ENCODE assay signal across 22 mouse cellular contexts in genomic region chr3:97844821-97845201, GRCm38 (mm10). TPM values are rescaled to one million over a fixed set of nuclear protein-coding genes. Genes with fewer than 3 reads are reported as not detected.
DNase-seq lines count a peak whose midpoint lies in the region; ATAC-seq and TF ChIP-seq lines count a peak whose summit lies in the region.
"Had no signal": no experiment of that assay in that cellular context is flagged by ENCODE, and none has a peak within 500 bp of the region (broad histone marks: within the 10 kb centered on the region; RNA-seq: fewer than 3 reads in every experiment).

No protein-coding gene starts in this region.

- H3K9ac ChIP-seq in lung, embryonic 15.5 days = no peak overlapping the region
- H3K9ac ChIP-seq in liver, embryonic 14.5 days (replicated peaks) = no peak overlapping the region
- H3K9ac ChIP-seq: embryonic facial prominence, embryonic 15.5 days; forebrain, embryonic 15.5 days had no signal

- 0 out of 2 replicates have a peak, but pooled peaks cover 4% of the 10 kb centered on the region for H3K4me1 ChIP-seq in lung, embryonic 15.5 days
- no peaks in the 10 kb centered on the region; a peak in 1 of 4 replicates for H3K4me1 ChIP-seq in liver, embryonic 14.5 days (replicated peaks; ENCODE audit: control insufficient read depth in 2 of 2, insufficient read depth in 2 of 2, low read length in 1 of 2)
- H3K4me1 ChIP-seq in small intestine, adult 2 months (ENCODE audit: control insufficient read depth, insufficient read depth, insufficient read length, low read length) = peaks cover 5% of the 10 kb centered on the region; the same call in 1 of the 2 replicates
- H3K4me1 ChIP-seq: embryonic facial prominence, embryonic 15.5 days; forebrain, embryonic 15.5 days; heart, embryonic 10.5 days had no signal

- no peak for TF ChIP-seq POLR2A in small intestine, adult 2 months (IDR thresholded peaks at IDR 0.05; ENCODE audit: low read depth, low read length)

- H3K27me3 ChIP-seq in lung, embryonic 15.5 days = no peaks in the 10 kb centered on the region
- no peaks in the 10 kb centered on the region for H3K27me3 ChIP-seq in liver, embryonic 14.5 days (ENCODE audit: control insufficient read depth, insufficient read depth, low read length)
- no peaks in the 10 kb centered on the region for H3K27me3 ChIP-seq in small intestine, adult 2 months (ENCODE audit: control insufficient read depth, insufficient read depth, low read length)
- H3K27me3 ChIP-seq: embryonic facial prominence, embryonic 15.5 days; forebrain, embryonic 15.5 days had no signal

- DNase-seq in layer of hippocampus, adult 2 months (ENCODE audit: low spot score in 2 of 2) = no peak
- DNase-seq in layer of hippocampus, adult 18-20 months (ENCODE audit: low spot score in 2 of 2) = no peak
- DNase-seq in lung, adult 18-20 months = no peak
- DNase-seq in liver, embryonic 14.5 days (ENCODE audit: low read depth in 3 of 3, low spot score in 3 of 3) = peak in 1 of 3 experiments; percentile 9
- no peak for DNase-seq in cerebellum, postnatal 36 days
- no peak for DNase-seq in right cerebral cortex, postnatal 25 days
- DNase-seq: adrenal gland, adult 8-10 months; adrenal gland, postnatal 36 days; B cell, adult 2 months; cerebellum, adult 2 months; cerebellum, postnatal 10 days; embryo, embryonic 11 days; gastrocnemius, postnatal 10 days; heart, adult 18-20 months; heart, postnatal 10 days had no signal

- no peak overlapping the region for H3K4me3 ChIP-seq in layer of hippocampus, adult 2 months
- H3K4me3 ChIP-seq in lung, embryonic 15.5 days = no peak overlapping the region
- no peak overlapping the region for H3K4me3 ChIP-seq in liver, embryonic 14.5 days (ENCODE audit: insufficient read depth in 1 of 2, low read depth in 2 of 2, low read length in 2 of 2)
- H3K4me3 ChIP-seq in small intestine, adult 2 months (ENCODE audit: low read depth, low read length) = no peak overlapping the region
- H3K4me3 ChIP-seq: embryonic facial prominence, embryonic 15.5 days; forebrain, embryonic 15.5 days; heart, embryonic 10.5 days had no signal

- H3K27ac ChIP-seq in layer of hippocampus, adult 2 months = peak overlapping the region; percentile 71; the same call in 1 of the 2 replicates
- H3K27ac ChIP-seq in lung, embryonic 15.5 days = peak overlapping the region; percentile 51
- H3K27ac ChIP-seq in liver, embryonic 14.5 days = no peak overlapping the region
- H3K27ac ChIP-seq in small intestine, adult 2 months (ENCODE audit: insufficient read depth, low read depth, low read length) = peak overlapping the region; percentile 36; the same call in 1 of the 2 replicates
- H3K27ac ChIP-seq: embryonic facial prominence, embryonic 15.5 days; forebrain, embryonic 15.5 days; heart, embryonic 10.5 days had no signal

- no peak overlapping the region for H3K4me2 ChIP-seq in lung, embryonic 15.5 days
- no peak overlapping the region for H3K4me2 ChIP-seq in liver, embryonic 14.5 days (ENCODE audit: low read depth)
- H3K4me2 ChIP-seq: embryonic facial prominence, embryonic 15.5 days; forebrain, embryonic 15.5 days had no signal

- no peak for ATAC-seq in lung, embryonic 15.5 days (ENCODE audit: borderline replicate concordance, extremely low read depth, low FRiP score, low TSS enrichment)
- ATAC-seq in liver, embryonic 14.5 days (ENCODE audit: insufficient read depth) = peak; percentile 57; the same call in 1 of the 2 replicates
- ATAC-seq: CD4-positive, CD25-positive, alpha-beta regulatory T cell, adult 4 months; forebrain, embryonic 15.5 days had no signal

- 33% methylated on average over 2 of the region's 2 CpGs for WGBS in lung, embryonic 15.5 days
- 33% methylated on average over 2 of the region's 2 CpGs for WGBS in liver, embryonic 14.5 days (ENCODE audit: insufficient replicate concordance)
- WGBS in small intestine, adult 2 months = 17% methylated on average over 2 of the region's 2 CpGs

- no peaks in the 10 kb centered on the region for H3K9me3 ChIP-seq in lung, embryonic 15.5 days
- H3K9me3 ChIP-seq in liver, embryonic 14.5 days (ENCODE audit: control insufficient read depth, low read length) = no peaks in the 10 kb centered on the region
- H3K9me3 ChIP-seq: embryonic facial prominence, embryonic 15.5 days; forebrain, embryonic 15.5 days; G1E; heart, embryonic 10.5 days had no signal

- H3K36me3 ChIP-seq in lung, embryonic 15.5 days = no peaks in the 10 kb centered on the region
- no peaks in the 10 kb centered on the region for H3K36me3 ChIP-seq in liver, embryonic 14.5 days (replicated peaks; ENCODE audit: control insufficient read depth, insufficient read depth, low read depth)
- no peaks in the 10 kb centered on the region for H3K36me3 ChIP-seq in small intestine, adult 2 months (ENCODE audit: control insufficient read depth, insufficient read depth, low read length)
- H3K36me3 ChIP-seq: embryonic facial prominence, embryonic 15.5 days; forebrain, embryonic 15.5 days; G1E had no signal

- no peak for TF ChIP-seq CTCF in layer of hippocampus, adult 2 months (conservative IDR thresholded peaks at IDR 0.05)
- no peak for TF ChIP-seq CTCF in liver, embryonic 14.5 days (IDR thresholded peaks at IDR 0.05; ENCODE audit: low read depth)
- no peak for TF ChIP-seq CTCF in small intestine, adult 2 months (IDR thresholded peaks at IDR 0.05; ENCODE audit: extremely low read depth, insufficient read length, insufficient replicate concordance, low read depth, low read length)

- TF ChIP-seq EP300 in liver, embryonic 14.5 days (IDR thresholded peaks at IDR 0.05; ENCODE audit: low read depth) = no peak

RNA-seq across cellular contexts. Expression of gene Pde4dip, which starts 43.7 kb away (rescaled TPM):
- 100 to 1,000 TPM; 232 to 246 TPM for total RNA-seq in layer of hippocampus, adult 2 months (2021)
- 100 to 1,000 TPM; 228 to 229 TPM for total RNA-seq in layer of hippocampus, adult 18-20 months (2021)
- 16.4 and 18.3 TPM in 2 replicates for polyA plus RNA-seq in lung, embryonic 15.5 days (2015; fragmentation: Nextera tagmentation; extraction: Ambion mirVana)
- 2.3 and 4.0 TPM in 2 replicates for polyA plus RNA-seq in liver, embryonic 14.5 days (2012; rRNA removed)
- 5.8 and 6.7 TPM in 2 replicates for polyA plus RNA-seq in liver, embryonic 14.5 days (2014; fragmentation: Nextera tagmentation; extraction: Ambion mirVana)
- polyA plus RNA-seq in small intestine, adult 2 months (2012; rRNA removed) = 8.0 and 12.2 TPM in 2 replicates

RNA-seq across cellular contexts. Expression of gene Sec22b, which starts 56.2 kb away (rescaled TPM):
- total RNA-seq in layer of hippocampus, adult 2 months (2021) = 10 to 100 TPM; 78.3 to 81.7 TPM
- total RNA-seq in layer of hippocampus, adult 18-20 months (2021) = 10 to 100 TPM; 77.2 to 80.5 TPM
- polyA plus RNA-seq in lung, embryonic 15.5 days (2015; fragmentation: Nextera tagmentation; extraction: Ambion mirVana) = 147 and 157 TPM in 2 replicates
- 16.9 and 22.6 TPM in 2 replicates for polyA plus RNA-seq in liver, embryonic 14.5 days (2012; rRNA removed)
- polyA plus RNA-seq in liver, embryonic 14.5 days (2014; fragmentation: Nextera tagmentation; extraction: Ambion mirVana) = 57.7 and 63.5 TPM in 2 replicates
- polyA plus RNA-seq in small intestine, adult 2 months (2012; rRNA removed) = 28.5 and 40.0 TPM in 2 replicates
